Mouse (Mus musculus): Measurements from ENCODE around the gene Hspa12a.
"Not testable (repeated sequence)": the region's sequence is repeated elsewhere in the genome, so short reads cannot be mapped to it uniquely, and the experiment has no call there.

The Hspa12a gene

DNA sequence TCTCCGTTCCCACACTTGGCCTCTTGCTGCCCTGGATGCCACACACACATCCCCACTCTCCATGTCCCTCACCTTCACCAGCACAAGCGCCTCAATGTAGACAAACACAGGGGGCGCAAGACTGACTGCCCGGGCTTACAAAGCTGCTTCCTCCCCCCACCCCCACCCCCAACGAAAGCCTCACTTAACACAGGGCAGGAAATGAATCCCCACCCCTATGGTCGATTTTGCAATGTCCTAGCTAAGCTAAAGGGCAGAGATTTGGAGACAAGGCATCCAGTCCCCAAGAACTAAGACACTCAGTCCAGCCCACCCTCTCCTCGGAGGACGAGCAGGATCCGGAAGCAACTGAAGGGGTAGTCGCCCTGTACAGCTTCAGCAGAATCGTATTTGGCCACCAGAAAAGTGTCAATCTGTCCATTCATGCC, 32.5 kb downstream of the Hspa12a start:
- in situ Hi-C loops (cut with MboI) = loop anchor here (10.0 kb wide), 2 partner anchors 106 to 284 kb away; no protein-coding TSS in a partner anchor

DNA sequence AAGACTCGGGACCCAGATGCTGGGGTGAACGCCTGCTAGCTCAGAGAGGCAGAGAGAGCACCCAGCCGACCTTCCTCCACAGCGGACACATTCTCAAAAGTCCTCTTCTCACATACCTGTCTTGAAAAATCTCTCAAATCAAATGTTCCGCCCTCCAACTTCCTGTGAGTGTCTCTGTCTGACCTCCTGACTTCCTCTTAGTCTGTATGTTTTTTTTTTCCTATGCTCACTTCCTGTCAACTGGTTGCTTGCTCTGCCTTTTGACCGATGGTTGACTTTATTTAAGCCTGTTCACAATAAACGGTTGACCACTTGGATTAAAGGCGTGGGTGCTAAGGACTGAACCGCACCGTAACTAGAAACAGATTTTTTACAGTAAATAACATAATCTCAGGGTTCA, 35.4 kb downstream of the Hspa12a start:
- in situ Hi-C loops (cut with MboI) = no loop called here

DNA sequence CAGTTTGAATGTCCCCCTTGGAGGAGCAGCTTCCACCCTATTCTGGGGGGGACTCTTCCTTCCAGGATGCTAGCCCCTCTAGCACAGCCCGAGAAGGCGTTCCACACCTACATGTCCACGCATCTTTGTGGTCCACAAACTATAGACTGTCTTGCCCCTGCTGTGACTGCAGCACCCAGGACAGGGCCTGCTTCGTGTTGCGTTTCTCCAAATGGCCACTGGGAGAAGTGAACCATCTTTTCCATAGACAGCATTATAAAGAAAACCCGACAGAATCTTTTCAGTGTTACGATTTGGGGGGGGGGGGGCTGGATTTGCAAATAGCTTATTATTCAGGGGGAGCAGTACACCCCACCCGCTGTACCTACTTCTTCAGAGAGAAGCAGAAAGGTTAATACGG, 36.8 kb downstream of the Hspa12a start:
- in situ Hi-C loops (cut with MboI) = no loop called here

GRCm38 (mm10) chr19:58903899-58904327, 39.5 kb downstream of the Hspa12a start:
- in situ Hi-C loops (cut with MboI) = no loop called here

DNA sequence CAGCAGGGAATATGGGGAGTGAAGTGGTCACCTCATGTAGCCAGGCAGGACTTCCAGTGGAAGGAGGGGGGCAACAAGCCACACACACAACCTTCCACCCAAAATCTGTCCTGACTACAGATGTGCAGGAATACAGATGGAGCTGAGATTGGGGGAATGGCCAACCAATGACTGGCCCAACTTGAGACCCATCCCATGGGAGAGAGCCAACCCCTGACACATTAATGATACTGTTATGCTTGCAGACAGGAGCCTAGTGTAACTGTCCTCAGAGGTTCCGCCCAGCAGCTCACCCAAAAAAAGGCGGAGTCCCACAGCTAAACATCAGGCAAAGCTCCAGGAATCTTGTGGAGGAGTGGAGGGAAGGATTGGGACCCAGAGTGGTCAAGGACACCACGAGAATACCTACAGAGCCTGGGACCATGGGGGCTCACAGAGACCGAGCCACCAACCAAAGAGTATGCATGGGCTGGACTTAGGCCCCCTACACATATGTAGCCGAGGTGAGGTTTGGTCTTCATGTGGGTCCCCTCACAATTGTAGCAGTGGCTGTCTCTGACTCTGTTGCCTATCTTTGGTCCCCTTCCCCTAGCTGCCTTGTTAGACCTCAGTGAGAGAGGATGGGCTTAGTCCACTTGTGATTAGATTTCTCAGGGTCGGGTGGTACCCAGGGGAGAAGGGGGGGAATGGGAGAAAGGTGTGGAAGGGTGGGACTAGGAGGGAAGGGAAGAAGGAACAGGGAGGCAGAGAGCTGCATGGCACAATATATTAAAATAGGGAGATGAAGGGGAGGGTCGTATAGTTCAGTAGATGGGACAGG, 40.2 kb downstream of the Hspa12a start:
- in situ Hi-C loops (cut with MboI) = no loop called here

- in situ Hi-C loops (cut with MboI) = not testable (repeated sequence)
Observed at GRCm38 (mm10) chr19:58900471-58900870, 43.0 kb downstream of the Hspa12a start.

- in situ Hi-C loops (cut with MboI) = no loop called here
Observed at GRCm38 (mm10) chr19:58896216-58896615, 47.2 kb downstream of the Hspa12a start.

DNA sequence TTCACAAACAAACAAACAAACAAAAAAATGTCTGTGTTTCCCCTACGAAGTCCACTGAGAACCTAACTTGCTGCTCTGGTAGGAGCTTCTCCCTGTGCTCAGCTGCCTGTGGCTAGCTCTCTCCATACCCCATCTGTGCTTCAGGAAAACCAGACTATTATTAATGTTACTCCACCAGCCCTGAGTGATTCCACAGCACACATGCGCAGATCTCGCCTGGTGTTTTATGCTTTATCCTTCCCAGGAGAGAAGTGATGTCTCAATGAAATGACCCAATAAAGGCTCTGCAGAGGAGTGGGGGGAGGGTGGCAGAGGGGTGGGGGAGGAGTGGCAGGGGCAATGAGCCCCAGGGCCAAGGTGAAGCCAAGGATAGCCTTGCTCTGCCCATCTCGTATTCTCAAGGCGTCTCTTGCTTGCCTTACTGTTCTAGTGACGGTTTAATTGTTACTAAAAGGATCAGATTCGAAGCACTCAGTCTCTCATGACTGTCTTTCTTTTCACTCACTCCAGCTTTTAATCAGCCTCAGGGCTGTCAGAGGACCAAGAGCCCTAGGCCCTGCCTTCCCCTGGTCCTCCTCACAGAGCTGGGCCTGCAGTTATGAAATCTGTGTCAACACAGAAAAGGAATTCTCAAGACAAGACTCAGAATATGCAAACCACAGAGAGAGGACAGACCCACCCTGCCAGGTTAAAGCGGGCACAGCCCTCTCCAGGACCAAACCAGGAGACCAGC, 54.0 kb downstream of the Hspa12a start:
- in situ Hi-C loops (cut with MboI) = no loop called here

DNA sequence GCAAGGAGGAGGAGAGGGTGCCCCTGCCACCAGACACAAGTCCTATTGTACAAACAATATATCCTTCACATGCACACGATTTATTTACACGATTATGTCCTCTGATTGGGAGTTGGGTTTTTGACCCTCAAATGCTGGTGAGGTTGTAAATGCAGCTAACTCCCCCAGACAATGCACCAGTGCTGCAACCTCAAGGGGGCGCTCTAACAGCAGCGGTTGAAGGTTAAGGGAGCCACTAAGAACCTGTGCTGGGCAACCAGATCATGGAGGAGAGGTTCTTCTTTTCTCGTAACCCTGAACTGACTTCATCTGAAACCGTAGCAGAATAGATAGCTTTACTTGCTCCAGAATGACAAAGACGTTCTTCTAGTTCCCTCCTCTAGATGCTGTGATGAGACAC, 57.0 kb downstream of the Hspa12a start:
- in situ Hi-C loops (cut with MboI) = no loop called here

DNA sequence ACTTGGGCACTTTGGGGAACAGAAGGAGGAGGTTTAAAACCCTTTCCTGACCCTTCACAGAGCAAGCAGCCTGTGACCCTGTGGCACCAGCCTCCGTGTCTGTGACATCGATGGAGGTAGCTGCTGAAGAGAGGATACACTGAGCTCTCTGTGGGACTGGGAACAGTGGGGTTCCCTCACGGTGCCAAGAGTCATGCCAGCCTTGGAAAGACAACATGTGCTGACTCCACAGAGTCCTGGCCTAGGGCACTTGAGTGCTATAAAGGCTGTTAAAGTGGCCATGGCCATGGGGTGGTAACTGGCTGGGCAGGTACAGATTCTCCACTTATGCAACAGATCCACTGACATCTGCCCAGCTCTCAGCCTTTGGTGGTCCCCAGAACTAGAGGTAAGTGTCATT, 60.0 kb downstream of the Hspa12a start:
- in situ Hi-C loops (cut with MboI) = no loop called here

- in situ Hi-C loops (cut with MboI) = no loop called here
Observed at GRCm38 (mm10) chr19:58882336-58882735, 61.1 kb downstream of the Hspa12a start.

- in situ Hi-C loops (cut with MboI) = no loop called here
Observed at GRCm38 (mm10) chr19:58879330-58879957, 64.0 kb downstream of the Hspa12a start.

GRCm38 (mm10) chr19:58878560-58878959, 64.9 kb downstream of the Hspa12a start:
- in situ Hi-C loops (cut with MboI) = no loop called here

DNA sequence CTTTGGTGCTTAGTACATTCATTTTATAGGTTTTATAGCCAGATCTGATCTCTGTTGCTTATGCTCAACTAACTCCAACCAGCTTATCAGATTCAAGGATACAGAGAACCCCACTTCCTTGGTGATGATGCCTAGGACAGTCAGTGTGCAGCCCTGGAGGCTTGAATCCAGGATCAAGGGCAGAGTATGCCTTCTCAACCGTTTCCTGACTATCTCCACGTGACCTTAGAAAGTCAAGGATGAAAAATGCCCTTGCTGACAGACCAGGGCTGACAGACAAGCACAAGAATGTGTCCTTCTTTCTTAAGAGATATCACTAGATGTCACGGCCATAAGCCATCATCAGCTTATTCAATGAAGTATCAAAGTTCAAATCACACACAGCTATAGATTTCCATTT, 69.9 kb downstream of the Hspa12a start:
- in situ Hi-C loops (cut with MboI) = no loop called here

DNA sequence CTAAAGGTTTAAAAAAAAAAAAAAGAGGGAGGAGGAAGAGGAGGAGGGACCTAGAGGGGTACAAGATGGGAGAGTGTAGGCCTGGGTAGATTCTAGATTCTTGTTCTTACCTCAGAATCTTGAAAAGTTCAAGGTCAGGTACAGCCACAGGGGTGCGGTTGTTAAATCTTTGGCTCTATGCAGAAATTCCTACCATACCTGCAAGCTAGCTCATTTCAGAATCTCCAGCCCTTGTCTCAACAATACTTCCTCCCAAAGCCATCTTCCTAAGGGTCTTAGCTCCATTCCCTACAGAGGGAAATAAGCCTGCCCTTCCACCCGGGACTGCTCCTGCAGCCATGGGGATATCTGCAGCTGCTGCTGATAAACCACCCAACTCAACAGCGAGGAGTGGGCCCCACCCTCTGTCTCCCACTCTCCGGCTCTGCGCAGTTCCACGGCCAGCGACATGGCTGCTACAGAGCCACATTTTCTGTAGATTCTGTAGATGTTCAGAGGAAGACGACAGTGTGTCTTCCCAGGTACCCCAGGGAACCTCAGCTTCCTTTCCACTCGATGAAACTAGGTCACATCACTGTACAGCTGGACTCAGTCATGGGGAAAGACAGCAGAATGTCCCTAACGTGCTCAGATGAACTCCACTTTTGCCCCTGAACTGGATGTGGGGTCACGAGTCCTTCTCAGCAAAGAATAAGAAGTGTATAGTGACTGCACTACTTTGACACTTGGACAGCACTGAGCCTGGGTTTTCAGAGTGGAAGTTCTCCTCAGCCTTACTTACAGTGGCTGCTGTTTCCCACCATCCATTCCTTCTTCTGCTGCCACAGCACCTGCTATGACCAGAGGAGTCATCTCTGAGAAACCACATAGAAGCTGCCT, 70.8 kb downstream of the Hspa12a start:
- in situ Hi-C loops (cut with MboI) = no loop called here

- in situ Hi-C loops (cut with MboI) = no loop called here
Observed at GRCm38 (mm10) chr19:58871878-58872277, 71.6 kb downstream of the Hspa12a start.

- in situ Hi-C loops (cut with MboI) = no loop called here
Observed at GRCm38 (mm10) chr19:58866651-58867050, 76.8 kb downstream of the Hspa12a start.

DNA sequence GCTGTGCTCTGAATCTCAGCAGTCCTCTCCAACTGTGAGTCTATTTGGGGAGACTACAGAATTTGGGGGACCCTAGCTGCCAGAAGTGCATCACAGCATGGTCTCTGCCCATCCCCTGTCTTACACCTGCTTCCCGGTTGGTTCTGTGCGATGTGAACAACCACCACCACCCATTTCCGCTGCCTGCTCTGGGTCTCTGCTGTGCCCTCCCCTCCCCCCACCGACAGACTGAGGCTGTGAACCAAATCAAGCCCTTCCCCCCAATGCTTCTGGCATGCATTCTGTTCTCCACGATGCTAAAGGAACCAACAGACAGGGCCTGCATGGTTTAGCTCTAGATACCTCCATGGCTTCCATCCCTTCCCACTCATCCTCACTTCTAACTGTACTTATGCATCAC, 78.2 kb downstream of the Hspa12a start:
- in situ Hi-C loops (cut with MboI) = no loop called here

- in situ Hi-C loops (cut with MboI) = no loop called here
Observed at GRCm38 (mm10) chr19:58864006-58864573, 79.4 kb downstream of the Hspa12a start.

- in situ Hi-C loops (cut with MboI) = no loop called here
Observed at GRCm38 (mm10) chr19:58861174-58861760, 82.2 kb downstream of the Hspa12a start.

Measured in mature B cell (primary cell).